Mouse (Mus musculus) C2C12 (cell line): Measurements from ENCODE around the gene Peg10.

Experiments
- CTCF ChIP-seq: IDR thresholded peaks from one replicate; pipeline ENCODE4 v1.5.1; 2011; ENCODE audit not compliant: control insufficient read depth, insufficient read depth, insufficient read length
- MAX ChIP-seq: IDR thresholded peaks from one replicate; pipeline ENCODE4 v1.6.1; 2011; ENCODE audit warnings: mild to moderate bottlenecking, control low read depth
- MYOD1 ChIP-seq: IDR thresholded peaks from one replicate; pipeline ENCODE4 v1.6.1; 2011; ENCODE audit warnings: low read depth; ENCODE audit not compliant: control insufficient read depth, insufficient read length
- MYOG ChIP-seq: IDR thresholded peaks from one replicate; pipeline ENCODE4 v1.6.1; 2011; ENCODE audit not compliant: control insufficient read depth, insufficient read length; ENCODE audit errors: extremely low read depth
- USF1 ChIP-seq: IDR thresholded peaks from one replicate; pipeline ENCODE4 v1.6.1; 2011; ENCODE audit warnings: low read depth, mild to moderate bottlenecking, control low read depth, moderate library complexity

- no peak for TF ChIP-seq CTCF
- no peak for TF ChIP-seq MAX
- TF ChIP-seq MYOD1: no peak
- no peak for TF ChIP-seq USF1
- no peak for TF ChIP-seq MYOG
Measured at GRCm38 (mm10) chr6:4706415-4706814, 40.7 kb upstream of the Peg10 start.
